Mouse (Mus musculus) stomach, embryonic 14.5 days (tissue): Measurements from ENCODE around the gene Epor. TPM values are rescaled to one million over a fixed set of nuclear protein-coding genes. Genes with fewer than 3 reads are reported as not detected.

Source experiments
- ATAC-seq: fragments of 200-750 bp; cut with Nextera tagmentation; 2 replicates; pipeline ENCODE4 v1.8.0; 2017; ENCODE audit warnings: low read depth, moderate TSS enrichment; ENCODE audit not compliant: insufficient number of reproducible peaks, insufficient read depth, low FRiP score
- H3K27ac ChIP-seq: fragments of 300-500 bp; sonication (generic); 2 replicates; pipeline ENCODE4 v1.5.1; 2014; ENCODE audit warnings: mild to moderate bottlenecking, low read length, moderate library complexity, mixed read lengths
- H3K27me3 ChIP-seq: fragments of 300-500 bp; sonication (generic); 2 replicates; pipeline ENCODE4 v1.6.1; 2014; ENCODE audit warnings: low read length, control low read depth, mixed read lengths; ENCODE audit not compliant: control insufficient read depth, insufficient read depth
- H3K36me3 ChIP-seq: fragments of 300-500 bp; sonication (generic); 2 replicates; pipeline ENCODE4 v1.6.1; 2014; ENCODE audit warnings: mild to moderate bottlenecking, control low read depth, low read length, moderate library complexity, mixed read lengths; ENCODE audit not compliant: control insufficient read depth, insufficient read depth
- H3K4me1 ChIP-seq: fragments of 300-500 bp; sonication (generic); 2 replicates; pipeline ENCODE4 v1.6.1; 2014; ENCODE audit warnings: low read length, control low read depth, mixed read lengths; ENCODE audit not compliant: control insufficient read depth, insufficient read depth
- H3K4me2 ChIP-seq: fragments of 300-500 bp; sonication (generic); replicated peaks from 2 replicates; pipeline ENCODE4 v1.6.1; 2014; ENCODE audit warnings: low read depth, low read length, control low read depth
- H3K4me3 ChIP-seq: fragments of 300-500 bp; sonication (generic); 2 replicates; pipeline ENCODE4 v1.5.1; 2014; ENCODE audit warnings: low read depth, low read length, control low read depth
- H3K9ac ChIP-seq: fragments of 300-500 bp; sonication (generic); replicated peaks from 2 replicates; pipeline ENCODE4 v1.6.1; 2014; ENCODE audit warnings: low read depth, mild to moderate bottlenecking, control low read depth, low read length, moderate library complexity, mixed read lengths
- H3K9me3 ChIP-seq: fragments of 300-500 bp; sonication (generic); 2 replicates; pipeline ENCODE4 v1.6.1; 2016; ENCODE audit warnings: low read depth, low read length, control low read depth; ENCODE audit not compliant: control insufficient read depth
- WGBS: fragments of 180-500 bp; shearing (Covaris S2); extraction: QIAGEN DNeasy Blood & Tissue Kit; methylation state at CpG from one replicate; pipeline ENCODE4 v1.1.7; 2014; 5-methylcytosine and 5-hydroxymethylcytosine counted together
- polyA plus RNA-seq: library from polyadenylated mRNA; unstranded; fragments of >200 nt; fragmentation: Nextera tagmentation; extraction: Ambion mirVana; gene quantifications from 2 replicates; pipeline ENCODE4 v1.2.1, GENCODE M21; 2014

Epor gene
- polyA plus RNA-seq, 1 experiment from 2014 or later, result 6.4 TPM

- peaks cover 16% of the 10 kb centered on the region; the same call in 1 of the 2 replicates for H3K4me1 ChIP-seq
- ATAC-seq, result no peak
- peaks cover 14% of the 10 kb centered on the region for H3K27me3 ChIP-seq
These were observed 2.6 kb downstream of the Epor start for GRCm38 (mm10) chr9:21960558-21961208.

GRCm38 (mm10) chr9:21960135-21960534 is 3.2 kb downstream of the Epor start:
- H3K4me1 ChIP-seq, result peaks cover 16% of the 10 kb centered on the region; the same call in 1 of the 2 replicates
- no peak for ATAC-seq
- peaks cover 14% of the 10 kb centered on the region for H3K27me3 ChIP-seq
- no peak overlapping the region for H3K4me2 ChIP-seq
- 48% methylated on average over 9 of the region's 9 CpGs for WGBS
- H3K9ac ChIP-seq, result no peak overlapping the region
- no peak overlapping the region for H3K27ac ChIP-seq
- H3K4me3 ChIP-seq, result no peak overlapping the region
- no peaks in the 10 kb centered on the region for H3K9me3 ChIP-seq
- H3K36me3 ChIP-seq, result no peaks in the 10 kb centered on the region

More at GRCm38 (mm10) chr9:21960558-21961208, 2.6 kb downstream of the Epor start:
- no peak overlapping the region for H3K27ac ChIP-seq
- WGBS, result 11% methylated on average over 26 of the region's 26 CpGs
- no peaks in the 10 kb centered on the region for H3K36me3 ChIP-seq
- H3K9ac ChIP-seq, result no peak overlapping the region
- no peaks in the 10 kb centered on the region for H3K9me3 ChIP-seq
- no peak overlapping the region for H3K4me3 ChIP-seq
- H3K4me2 ChIP-seq, result no peak overlapping the region

- Histone ChIP-seq H3K36me3 (no peaks in the 10 kb centered on the region), H3K9ac (no peak overlapping the region), H3K9me3 (no peaks in the 10 kb centered on the region), H3K27ac (no peak overlapping the region), H3K4me3 (no peak overlapping the region), H3K27me3 (peaks cover 14% of the 10 kb centered on the region), H3K4me2 (no peak overlapping the region), H3K4me1 (peaks cover 16% of the 10 kb centered on the region; the same call in 1 of the 2 replicates)
- ATAC-seq, result no peak
- 87% methylated on average over 7 of the region's 7 CpGs for WGBS
These were observed 4.1 kb downstream of the Epor start for GRCm38 (mm10) chr9:21959244-21959643.

- Histone ChIP-seq H3K9ac (no peak overlapping the region), H3K27me3 (peaks cover 14% of the 10 kb centered on the region), H3K4me3 (no peak overlapping the region), H3K27ac (no peak overlapping the region), H3K4me1 (peaks cover 16% of the 10 kb centered on the region; the same call in 1 of the 2 replicates), H3K4me2 (no peak overlapping the region), H3K9me3 (no peaks in the 10 kb centered on the region), H3K36me3 (no peaks in the 10 kb centered on the region)
- WGBS, result 72% methylated on average over 5 of the region's 5 CpGs
- no peak for ATAC-seq
These were observed 4.9 kb downstream of the Epor start for GRCm38 (mm10) chr9:21958372-21958771.

GRCm38 (mm10) chr9:21955570-21956281 is 7.6 kb downstream of the Epor start, which contains the start of gene Swsap1:
TSS of gene Swsap1 (plus strand) at chr9:21955755.
- Histone ChIP-seq H3K9me3 (no peaks in the 10 kb centered on the region), H3K9ac (peak within 1 kb of the TSS; percentile 57), H3K36me3 (no peaks in the 10 kb centered on the region), H3K27ac (peak within 1 kb of the TSS; percentile 87), H3K27me3 (peaks cover 6% of the 10 kb centered on the region), H3K4me1 (no peaks in the 10 kb centered on the region; the same call in 1 of the 2 replicates), H3K4me2 (peak within 1 kb of the TSS; percentile 59), H3K4me3 (peak within 1 kb of the TSS; percentile 66)
- WGBS, result under 1% methylated on average over 54 of the region's 54 CpGs
- ATAC-seq, result peak; percentile 97

- H3K9me3 ChIP-seq, result no peaks in the 10 kb centered on the region
- H3K36me3 ChIP-seq, result no peaks in the 10 kb centered on the region
- H3K4me3 ChIP-seq, result peak overlapping the region; percentile 66
- H3K9ac ChIP-seq, result peak overlapping the region; percentile 57
- peaks cover under 1% of the 10 kb centered on the region; the same call in 1 of the 2 replicates for H3K27me3 ChIP-seq
- ATAC-seq, result peak; percentile 73
- WGBS, result 2% methylated on average over 18 of the region's 18 CpGs
- H3K4me1 ChIP-seq, result no peaks in the 10 kb centered on the region
- peak overlapping the region; percentile 59 for H3K4me2 ChIP-seq
- H3K27ac ChIP-seq, result peak overlapping the region; percentile 87; the same call in 1 of the 2 replicates
These were observed 8.1 kb downstream of the Epor start for GRCm38 (mm10) chr9:21955225-21955569.

- H3K4me2 ChIP-seq, result 0 out of 2 replicates have a peak overlapping the region, but pooled peaks have one; percentile 59
- H3K4me3 ChIP-seq, result no peak overlapping the region
- WGBS, result 73% methylated on average over 3 of the region's 3 CpGs
These were observed 8.7 kb downstream of the Epor start for GRCm38 (mm10) chr9:21954635-21955034.

GRCm38 (mm10) chr9:21953600-21953999 is 9.7 kb downstream of the Epor start:
- Histone ChIP-seq H3K9me3 (no peaks in the 10 kb centered on the region), H3K4me3 (no peak overlapping the region), H3K9ac (no peak overlapping the region), H3K4me1 (no peaks in the 10 kb centered on the region), H3K4me2 (no peak overlapping the region), H3K27ac (no peak overlapping the region), H3K27me3 (no peaks in the 10 kb centered on the region), H3K36me3 (no peaks in the 10 kb centered on the region)
- no peak for ATAC-seq
- WGBS, result 14% methylated on average over 3 of the region's 3 CpGs

More at GRCm38 (mm10) chr9:21954635-21955034, 8.7 kb downstream of the Epor start:
- ATAC-seq, result no peak
- no peak overlapping the region for H3K9ac ChIP-seq
- H3K4me1 ChIP-seq, result no peaks in the 10 kb centered on the region
- no peaks in the 10 kb centered on the region for H3K36me3 ChIP-seq
- no peaks in the 10 kb centered on the region for H3K9me3 ChIP-seq
- no peak overlapping the region for H3K27ac ChIP-seq
- no peaks in the 10 kb centered on the region for H3K27me3 ChIP-seq
